Comparison of ENCODE assay signal across 16 mouse cellular contexts in genomic region chr12:26045321-26045720, GRCm38 (mm10).
"Had no signal": no experiment of that assay in that cellular context is flagged by ENCODE, and none has a peak within 500 bp of the region (broad histone marks: within the 10 kb centered on the region; RNA-seq: fewer than 3 reads in every experiment).

No protein-coding gene starts in this region.

- H3K4me3 ChIP-seq: liver, embryonic 13.5 days; liver, embryonic 15.5 days; megakaryocyte, embryonic 14.5 days; midbrain, embryonic 13.5 days; midbrain, embryonic 15.5 days; neural tube, embryonic 12.5 days; stomach, embryonic 15.5 days had no signal

- H3K4me2 ChIP-seq: liver, embryonic 13.5 days; liver, embryonic 15.5 days; lung, embryonic 14.5 days; midbrain, embryonic 11.5 days; midbrain, embryonic 13.5 days; midbrain, embryonic 15.5 days; neural tube, embryonic 12.5 days; stomach, embryonic 15.5 days had no signal

- H3K9ac ChIP-seq: liver, embryonic 13.5 days; liver, embryonic 15.5 days; liver, postnatal 0 days; lung, embryonic 14.5 days; midbrain, embryonic 13.5 days; midbrain, embryonic 15.5 days; neural tube, embryonic 12.5 days; stomach, embryonic 15.5 days had no signal

- H3K27me3 ChIP-seq: liver, embryonic 13.5 days; liver, embryonic 15.5 days; megakaryocyte, embryonic 14.5 days; midbrain, embryonic 13.5 days; midbrain, embryonic 15.5 days; neural tube, embryonic 12.5 days; stomach, embryonic 15.5 days had no signal

- H3K36me3 ChIP-seq: liver, embryonic 13.5 days; liver, embryonic 15.5 days; midbrain, embryonic 13.5 days; midbrain, embryonic 15.5 days; neural tube, embryonic 12.5 days; stomach, embryonic 15.5 days had no signal

- H3K4me1 ChIP-seq: liver, embryonic 13.5 days; liver, embryonic 15.5 days; megakaryocyte, embryonic 14.5 days; midbrain, embryonic 13.5 days; midbrain, embryonic 15.5 days; neural tube, embryonic 12.5 days; stomach, embryonic 15.5 days had no signal

- DNase-seq: liver, embryonic 13.5 days; liver, postnatal 0 days; lung, embryonic 14.5 days; right cerebral cortex, postnatal 14 days; thymus, adult 2 months; thymus, postnatal 25 days; thymus, postnatal 4 days had no signal

- ATAC-seq: liver, postnatal 0 days; midbrain, embryonic 13.5 days; midbrain, embryonic 15.5 days had no signal

- H3K9me3 ChIP-seq: liver, embryonic 13.5 days; liver, embryonic 15.5 days; midbrain, embryonic 15.5 days; neural tube, embryonic 12.5 days; stomach, embryonic 15.5 days had no signal

- H3K27ac ChIP-seq: liver, embryonic 13.5 days; liver, embryonic 15.5 days; macrophage; midbrain, embryonic 13.5 days; midbrain, embryonic 15.5 days; neural tube, embryonic 12.5 days; stomach, embryonic 15.5 days; stomach, postnatal 0 days had no signal
